Mouse (Mus musculus) R1 (cell line): ENCODE results near the gene Map3k5.

Source experiments
- DNase-seq: peaks from one replicate; pipeline ENCODE4 v3.0.0-alpha.2; 2018; ENCODE audit warnings: low read depth, low spot score

The Map3k5 gene

DNA sequence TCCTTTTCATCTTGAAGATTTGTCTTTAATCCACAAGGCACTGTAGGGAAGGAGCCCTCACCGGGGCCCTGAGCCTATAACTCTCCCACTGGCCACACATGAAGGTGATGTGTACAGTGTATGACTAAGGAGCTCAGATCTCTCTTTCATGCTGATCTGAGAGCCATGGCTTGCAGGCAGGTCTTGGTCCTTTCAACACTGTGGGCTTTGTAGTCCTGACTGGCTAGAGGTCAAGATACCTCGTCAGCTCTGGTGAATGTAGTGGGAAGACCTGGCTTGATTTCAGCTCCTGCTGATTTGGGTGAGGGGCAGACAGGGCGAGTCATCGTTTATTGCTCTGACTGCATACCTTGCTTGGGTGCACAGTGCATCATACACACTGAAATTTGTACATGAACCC lies 171.3 kb downstream of the Map3k5 start:
- DNase-seq = no peak

GRCm38 (mm10) chr10:20107031-20107430 lies 172.8 kb downstream of the Map3k5 start:
- no peak for DNase-seq

DNA sequence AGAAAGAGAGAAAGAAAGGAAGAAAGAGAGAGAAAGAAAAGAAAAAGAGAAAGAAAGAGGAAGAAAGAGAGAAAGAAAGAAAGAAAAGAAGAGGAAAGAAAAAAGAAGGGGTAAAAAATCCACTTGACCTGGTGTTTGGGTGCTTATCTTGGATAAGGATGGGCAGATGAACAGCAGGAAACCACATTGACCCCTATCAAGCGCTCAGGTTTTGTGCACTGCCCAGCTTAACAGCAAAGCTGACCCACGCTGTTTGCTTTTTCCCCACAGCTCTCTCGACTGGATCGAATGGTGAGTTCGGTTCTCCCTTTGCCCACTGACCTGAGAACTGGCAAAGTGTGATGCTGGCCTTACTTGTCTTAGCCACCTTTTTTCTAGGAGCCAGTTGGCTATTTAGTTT lies 177.2 kb downstream of the Map3k5 start:
- DNase-seq = no peak

DNA sequence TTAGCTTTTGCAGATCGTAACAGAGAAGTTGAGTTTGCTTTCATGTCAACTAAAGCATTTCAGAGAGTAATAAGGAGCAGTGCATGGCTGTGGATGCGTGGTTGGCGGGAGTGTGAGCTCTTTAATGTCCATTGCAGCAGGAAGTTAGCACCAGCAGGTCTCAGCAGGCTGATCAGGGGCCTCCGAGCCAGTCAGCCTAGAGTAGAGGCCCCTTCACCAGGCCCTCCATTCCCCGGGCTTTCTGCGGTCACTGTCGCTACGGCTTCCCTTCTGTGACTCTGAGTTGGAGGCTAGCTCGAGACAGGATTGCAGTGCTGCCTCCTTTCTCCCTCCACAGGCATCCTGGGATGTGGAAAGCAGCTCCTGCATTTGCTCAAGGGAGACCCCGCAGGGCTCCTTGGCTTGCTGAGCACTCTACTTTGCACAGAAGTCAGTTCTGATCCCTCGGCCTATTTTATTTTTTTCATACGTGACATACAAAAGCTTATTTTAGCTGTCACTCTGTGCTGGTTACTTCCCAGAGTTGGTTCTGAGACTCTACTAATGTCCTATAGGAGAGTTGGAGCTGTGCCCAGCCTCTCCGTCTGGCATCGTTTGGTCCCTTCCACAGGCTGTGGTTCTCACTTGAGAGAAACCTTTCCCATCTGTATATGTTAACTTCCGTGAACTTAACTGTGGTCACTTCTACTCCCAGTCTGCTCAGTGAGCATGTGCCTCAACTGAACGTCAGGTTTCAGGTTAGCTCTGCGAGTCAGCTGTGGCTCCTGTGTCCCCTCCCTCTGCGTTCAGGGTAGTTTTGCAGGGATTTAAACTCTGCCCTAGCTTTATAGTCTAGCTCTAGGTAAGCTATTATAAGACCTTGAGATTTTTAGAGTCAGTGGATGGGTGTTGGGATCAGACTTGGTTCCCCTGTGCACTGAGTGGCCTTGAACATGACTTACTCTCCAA lies 178.0 kb downstream of the Map3k5 start:
- DNase-seq = no peak

DNA sequence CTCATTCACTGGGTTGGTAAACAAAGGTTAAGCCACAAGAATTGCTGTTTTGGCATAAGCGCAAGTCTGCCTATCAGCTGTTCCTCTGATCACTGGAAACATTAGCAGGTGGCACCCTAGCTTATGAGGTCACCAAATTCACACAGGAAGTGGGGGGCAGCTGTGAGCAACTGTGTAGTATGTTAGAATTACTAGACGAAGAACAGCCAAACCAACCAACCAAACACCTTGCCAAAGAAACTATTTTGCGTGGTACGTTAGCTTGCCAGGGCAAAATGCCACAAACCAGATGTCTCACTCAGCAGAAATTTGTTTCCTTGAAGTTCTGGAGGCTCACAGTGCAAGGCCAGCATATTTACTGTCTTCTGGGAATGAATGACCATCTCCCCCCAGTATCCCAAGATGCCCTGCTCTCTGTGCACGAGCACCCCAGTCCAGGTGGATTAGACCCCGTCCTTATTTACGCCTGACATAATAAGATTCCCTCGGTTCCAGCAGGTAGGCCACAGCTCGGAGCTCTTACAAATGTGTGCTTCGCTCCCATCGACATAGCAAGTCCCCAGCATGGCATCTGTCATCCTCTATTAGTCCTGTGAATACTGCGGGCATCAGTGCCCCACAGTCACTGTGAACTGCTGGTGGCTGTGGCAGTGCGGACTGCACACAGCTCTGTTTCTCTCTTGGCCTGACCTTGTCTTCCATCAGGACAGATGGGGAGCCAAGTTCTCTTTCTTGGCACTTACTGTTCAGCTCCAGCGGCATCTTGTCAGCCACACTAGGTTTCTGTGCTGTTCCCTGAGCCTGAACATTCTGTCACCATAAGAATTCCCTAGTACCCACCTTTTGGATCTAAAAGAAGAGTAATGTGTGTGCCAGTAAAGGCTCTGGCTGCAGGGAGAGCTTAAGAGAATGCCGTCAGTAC lies 185.5 kb downstream of the Map3k5 start:
- no peak for DNase-seq

DNA sequence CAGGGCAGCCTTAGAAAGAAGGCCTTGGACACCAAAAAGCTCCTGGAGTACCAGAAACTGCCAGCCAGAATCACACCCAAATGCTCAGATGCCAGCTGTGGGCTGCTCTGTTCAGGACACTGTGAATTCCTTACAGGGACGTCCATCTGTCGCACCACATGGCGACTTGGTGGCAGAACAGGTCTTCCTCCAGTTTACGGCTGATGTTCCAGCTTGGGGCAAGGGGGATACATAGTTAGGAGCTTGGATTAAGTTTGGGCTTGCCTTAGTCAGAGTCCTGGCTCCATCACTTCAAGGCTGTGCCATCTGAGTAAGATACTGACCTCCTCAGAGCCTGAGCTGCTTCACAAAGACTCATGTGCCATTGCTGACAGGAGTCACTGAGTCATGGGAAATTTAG lies 187.7 kb downstream of the Map3k5 start:
- DNase-seq = no peak

DNA sequence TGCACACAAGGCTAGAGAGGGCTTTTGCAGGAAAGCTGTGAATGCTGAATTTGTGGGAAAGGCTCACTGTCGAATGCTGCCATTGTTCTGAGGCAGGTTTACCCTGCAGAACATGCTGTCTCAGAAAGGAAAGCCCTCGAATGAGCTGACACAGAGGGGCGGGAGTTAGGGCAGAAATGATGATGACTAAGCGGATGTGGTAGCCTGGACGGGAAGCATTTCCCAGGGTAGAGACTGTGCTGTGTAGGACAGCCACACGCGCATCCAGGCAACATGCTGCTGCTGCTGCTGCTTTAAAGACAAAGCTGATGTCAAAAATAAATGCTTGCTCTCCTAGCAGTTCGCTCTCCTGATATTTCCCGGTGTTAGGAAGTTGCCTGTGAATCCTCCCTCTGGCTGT lies 189.1 kb downstream of the Map3k5 start:
- DNase-seq = peak; percentile 57

- DNase-seq = peak; percentile 76
These were observed 190.3 kb downstream of the Map3k5 start for GRCm38 (mm10) chr10:20124576-20124975.

- DNase-seq = peak; percentile 87
These were observed 191.0 kb downstream of the Map3k5 start for GRCm38 (mm10) chr10:20125226-20125625.

DNA sequence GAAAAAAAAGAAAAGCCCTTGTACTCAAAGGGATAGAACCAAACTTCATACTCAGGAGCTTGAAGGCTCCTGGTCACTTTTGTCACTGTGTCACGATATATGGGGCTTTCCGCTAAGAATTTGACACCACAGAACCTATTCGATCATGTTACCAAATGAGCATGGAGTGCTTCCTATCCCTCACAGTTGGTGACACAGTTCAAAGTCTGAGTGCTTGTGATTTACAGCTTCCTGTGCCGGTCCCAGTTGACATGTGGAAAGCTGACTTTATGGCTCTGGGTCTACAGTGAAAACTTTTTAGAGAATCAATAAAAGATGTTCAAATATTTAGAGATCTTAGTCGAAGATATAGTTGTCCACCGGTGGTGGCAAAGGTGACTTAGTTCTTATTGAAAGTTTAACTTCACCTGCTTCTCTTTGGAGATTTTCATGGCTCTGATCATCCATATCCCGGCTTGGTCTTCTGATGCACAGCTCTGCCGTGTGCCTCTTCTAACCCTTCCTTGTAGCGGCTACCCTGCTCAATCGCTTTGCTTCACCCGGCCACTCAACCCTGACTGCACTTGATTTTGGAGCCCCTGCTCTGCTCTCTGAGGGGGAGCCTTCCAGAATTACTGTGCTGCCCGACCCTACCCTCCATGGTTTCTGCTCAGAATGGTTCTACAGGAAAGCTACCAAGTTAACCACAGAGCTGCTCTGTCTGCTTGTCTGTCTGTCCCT lies 198.8 kb downstream of the Map3k5 start:
- DNase-seq = no peak

DNA sequence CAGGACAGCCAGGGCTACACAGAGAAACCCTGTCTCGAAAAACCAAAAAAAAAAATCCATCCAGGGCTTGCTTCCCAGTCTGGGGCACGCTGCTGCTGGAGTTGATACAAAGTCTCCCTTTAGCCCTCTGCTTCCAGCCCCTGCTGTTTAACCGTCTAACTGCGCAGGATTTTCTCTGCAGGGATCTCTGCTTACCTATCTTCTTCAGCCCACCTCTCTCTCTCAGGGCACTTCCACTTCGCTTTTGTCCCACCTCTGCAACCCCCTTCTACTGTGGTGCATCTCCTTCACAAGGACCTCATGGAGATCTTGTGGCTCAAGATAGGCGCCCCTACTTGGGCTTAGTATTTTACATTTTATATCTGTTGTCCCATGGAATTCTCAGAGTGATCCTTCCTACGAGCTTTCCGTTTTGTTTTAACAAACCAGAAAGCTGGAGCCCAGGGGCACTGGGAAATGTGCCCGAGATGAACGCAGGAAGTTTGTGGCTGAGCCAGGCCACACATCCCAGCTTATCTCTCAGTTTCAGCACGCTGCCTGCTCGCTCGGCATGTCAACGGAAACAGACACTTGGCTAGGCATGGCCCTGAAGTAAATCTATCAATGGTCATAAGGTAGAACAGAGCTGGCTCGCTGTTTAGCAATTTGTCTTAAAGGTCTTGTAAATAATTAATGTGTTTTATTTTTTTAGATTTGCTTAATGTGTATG lies 201.2 kb downstream of the Map3k5 start:
- DNase-seq = no peak

GRCm38 (mm10) chr10:20136505-20136904 lies 202.2 kb downstream of the Map3k5 start:
- no peak for DNase-seq

GRCm38 (mm10) chr10:20141376-20141775 lies 207.1 kb downstream of the Map3k5 start:
- peak; percentile 72 for DNase-seq

DNA sequence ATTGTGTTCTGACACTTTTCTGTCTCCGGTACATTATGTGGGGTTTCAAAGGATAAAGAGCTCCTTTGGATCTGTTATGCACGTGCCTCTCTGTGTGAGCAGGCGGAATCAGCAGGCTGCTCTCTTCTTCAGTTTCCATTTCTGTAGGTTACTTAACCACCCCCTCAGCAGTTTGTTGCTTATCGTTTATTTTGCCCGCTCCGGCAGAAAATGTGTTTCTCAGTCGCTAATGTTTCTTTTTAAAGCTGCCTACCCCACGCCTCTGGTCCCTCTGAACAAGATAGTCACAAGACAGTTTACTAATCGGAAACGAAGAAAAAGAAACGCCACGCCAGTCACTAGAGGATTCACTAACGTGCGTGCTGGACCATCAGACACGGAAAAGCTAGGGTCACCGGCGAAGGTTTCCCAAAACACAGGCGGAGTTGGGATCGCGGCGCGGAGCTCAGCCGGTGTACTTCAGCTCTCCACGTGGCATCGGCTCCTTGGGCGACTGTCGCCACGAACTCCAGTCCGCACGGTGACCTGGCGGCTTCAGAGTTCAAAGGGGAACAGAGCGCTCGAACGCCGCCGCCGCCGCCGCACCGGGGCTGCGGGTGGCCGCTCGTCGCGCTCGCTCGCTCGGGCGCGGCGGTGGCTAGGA lies 214.0 kb downstream of the Map3k5 start, which contains the start of gene Map7:
Gene Map7 (plus strand): TSS at position 342 of the 643 bp plus-strand sequence.
- peak; percentile 58 for DNase-seq

DNA sequence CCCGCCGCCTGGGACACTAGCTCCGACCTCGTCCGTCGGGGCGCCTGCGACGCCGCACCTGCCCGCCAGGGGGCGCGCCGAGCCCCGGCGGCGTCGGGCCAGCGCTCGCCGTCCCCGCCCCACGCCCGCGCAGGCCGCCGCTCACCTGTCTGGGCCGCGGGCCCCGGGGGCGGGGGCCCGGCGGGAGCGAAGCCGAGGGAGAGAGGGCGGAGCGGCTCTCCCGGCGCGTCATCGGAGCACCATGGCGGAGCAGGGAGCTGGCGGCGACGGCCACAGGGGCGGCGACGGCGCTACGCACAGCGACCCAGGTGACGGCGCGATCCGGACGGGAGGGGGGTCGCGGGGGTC lies 214.5 kb downstream of the Map3k5 start:
- peak; percentile 69 for DNase-seq

DNA sequence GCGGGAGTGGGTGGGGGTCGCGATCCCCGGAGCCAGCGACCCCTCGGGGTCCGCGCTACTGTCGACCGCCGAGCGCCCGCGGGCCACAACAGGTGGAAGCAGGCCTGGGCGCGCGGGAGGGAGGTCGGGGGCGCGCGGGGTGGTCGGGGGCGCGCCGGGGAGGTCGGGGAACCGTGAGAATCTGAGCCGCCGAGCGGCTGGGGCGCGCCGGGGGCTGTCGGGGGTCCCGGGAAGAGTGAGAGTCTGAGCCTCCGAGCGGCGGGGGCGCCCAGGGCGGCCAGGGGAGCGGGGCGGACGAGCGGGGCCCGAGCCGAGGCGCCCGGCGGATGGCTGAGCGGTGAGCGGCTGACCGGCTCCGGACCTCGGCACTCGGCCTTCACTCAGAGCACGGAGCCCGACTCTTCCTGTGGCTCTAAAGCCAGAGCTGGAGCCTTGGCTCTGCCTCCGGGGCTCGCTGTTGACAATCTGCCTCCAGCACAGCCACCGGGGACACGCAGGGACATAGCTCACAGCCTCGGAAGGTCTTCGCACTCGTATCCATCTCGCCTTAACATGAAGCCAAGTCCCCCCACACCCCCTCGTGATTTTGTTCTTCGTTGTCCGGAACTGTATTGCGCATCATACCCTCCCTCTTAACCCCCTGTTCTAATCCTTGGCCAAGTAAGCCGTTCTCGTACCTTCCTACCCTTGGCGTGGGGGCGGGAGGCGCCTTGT lies 215.0 kb downstream of the Map3k5 start:
- DNase-seq = peak; percentile 60

DNA sequence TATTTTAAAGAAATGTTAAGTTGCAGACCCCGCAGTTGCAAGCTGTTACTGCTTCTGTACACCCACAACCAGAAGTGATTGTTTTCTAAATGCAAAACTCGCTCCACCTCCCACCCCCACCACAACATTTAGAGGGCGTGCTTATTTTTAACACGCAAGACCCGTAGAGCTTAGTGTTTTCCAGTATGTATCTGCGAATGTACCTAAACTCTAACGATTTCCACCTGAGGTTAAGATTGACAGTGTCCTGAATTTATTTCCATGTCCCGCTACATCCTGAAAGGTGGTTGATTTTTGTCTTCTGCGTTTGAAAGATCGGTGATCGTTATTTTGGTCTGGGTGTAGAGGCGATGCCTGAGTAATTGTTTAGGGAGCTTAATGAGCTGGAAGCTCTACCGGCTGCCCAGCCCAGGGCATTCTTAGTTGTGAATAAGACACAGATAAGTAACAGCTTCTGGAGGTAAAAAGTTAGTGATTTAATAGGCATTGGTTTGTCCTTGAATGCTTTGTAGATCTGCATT lies 215.6 kb downstream of the Map3k5 start:
- DNase-seq = peak; percentile 67

GRCm38 (mm10) chr10:20152131-20152530 lies 217.9 kb downstream of the Map3k5 start:
- DNase-seq = no peak

DNA sequence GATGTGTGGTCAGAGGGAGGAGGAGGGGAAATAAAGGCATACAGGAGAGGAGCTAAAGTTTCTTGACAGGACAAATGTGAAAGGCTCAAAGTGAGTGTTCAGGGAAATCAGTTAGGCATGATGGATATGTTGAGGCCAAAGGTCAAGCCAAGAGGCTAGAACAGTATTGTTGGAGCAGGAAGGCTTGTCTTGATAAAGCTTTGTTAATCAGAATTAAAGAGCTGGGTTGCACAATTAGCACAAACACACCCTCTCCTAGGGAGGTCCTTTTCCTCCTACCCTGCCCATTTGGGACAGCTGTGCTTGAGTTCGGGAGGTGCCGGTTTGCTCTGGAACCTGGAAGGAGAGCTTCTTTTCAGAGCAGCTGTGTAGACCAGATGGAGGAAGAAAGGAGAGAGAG lies 219.2 kb downstream of the Map3k5 start:
- peak; percentile 97 for DNase-seq

DNA sequence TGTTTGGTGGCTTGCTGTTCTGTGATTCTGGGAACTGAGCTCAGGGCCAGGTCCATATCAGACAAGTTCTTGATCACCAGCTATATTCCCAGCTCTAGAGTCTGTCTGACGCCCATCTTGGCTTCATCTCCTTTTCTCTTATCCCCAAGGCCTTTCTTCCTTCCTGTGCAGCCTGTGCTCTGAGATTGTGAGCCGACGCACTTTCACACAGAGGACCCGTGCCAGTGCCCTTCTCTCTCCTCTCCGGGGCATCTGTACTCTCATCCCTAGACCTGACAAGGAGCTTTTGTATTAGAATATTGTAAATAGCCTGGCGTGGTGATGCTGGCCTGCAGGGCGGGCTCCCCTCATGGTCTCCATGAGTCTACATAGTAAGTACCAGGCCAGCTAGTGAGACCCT lies 221.1 kb downstream of the Map3k5 start:
- DNase-seq = no peak
